Mouse (Mus musculus) cerebellum, adult 9-11 months (tissue): ENCODE data around the gene Aff3.

Experiments
- DNase-seq: peaks from one replicate; pipeline ENCODE4 v3.0.0; 2022

The Aff3 gene

DNA sequence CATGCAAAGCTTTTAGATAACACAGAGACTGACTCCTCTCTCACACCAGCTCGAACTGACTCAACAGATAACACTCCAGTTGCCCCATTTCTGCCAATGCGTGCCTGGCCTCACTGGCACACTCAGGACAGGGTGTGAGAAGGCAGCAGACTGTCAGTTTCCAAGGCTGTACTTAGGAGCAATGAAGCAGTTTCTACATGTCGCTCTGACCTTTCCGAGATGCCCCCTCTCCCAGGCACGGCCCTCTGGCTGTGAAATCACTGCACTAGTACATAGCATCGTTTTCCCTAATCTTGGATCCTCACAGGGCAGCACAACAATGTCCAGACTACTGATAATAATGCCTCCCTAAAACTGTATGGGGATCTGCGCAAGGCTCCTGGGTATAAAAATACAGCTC, 132.2 kb downstream of the Aff3 start:
- no peak for DNase-seq

- no peak for DNase-seq
These were observed 136.1 kb downstream of the Aff3 start for GRCm38 (mm10) chr1:38528607-38529006.

GRCm38 (mm10) chr1:38526568-38526967, 138.2 kb downstream of the Aff3 start:
- no peak for DNase-seq

GRCm38 (mm10) chr1:38521651-38522050, 143.1 kb downstream of the Aff3 start:
- DNase-seq = no peak

GRCm38 (mm10) chr1:38516225-38516624, 148.5 kb downstream of the Aff3 start:
- DNase-seq = no peak

- no peak for DNase-seq
These were observed 150.1 kb downstream of the Aff3 start for GRCm38 (mm10) chr1:38514634-38515011.

- DNase-seq = no peak
These were observed 150.7 kb downstream of the Aff3 start for GRCm38 (mm10) chr1:38513970-38514633.

DNA sequence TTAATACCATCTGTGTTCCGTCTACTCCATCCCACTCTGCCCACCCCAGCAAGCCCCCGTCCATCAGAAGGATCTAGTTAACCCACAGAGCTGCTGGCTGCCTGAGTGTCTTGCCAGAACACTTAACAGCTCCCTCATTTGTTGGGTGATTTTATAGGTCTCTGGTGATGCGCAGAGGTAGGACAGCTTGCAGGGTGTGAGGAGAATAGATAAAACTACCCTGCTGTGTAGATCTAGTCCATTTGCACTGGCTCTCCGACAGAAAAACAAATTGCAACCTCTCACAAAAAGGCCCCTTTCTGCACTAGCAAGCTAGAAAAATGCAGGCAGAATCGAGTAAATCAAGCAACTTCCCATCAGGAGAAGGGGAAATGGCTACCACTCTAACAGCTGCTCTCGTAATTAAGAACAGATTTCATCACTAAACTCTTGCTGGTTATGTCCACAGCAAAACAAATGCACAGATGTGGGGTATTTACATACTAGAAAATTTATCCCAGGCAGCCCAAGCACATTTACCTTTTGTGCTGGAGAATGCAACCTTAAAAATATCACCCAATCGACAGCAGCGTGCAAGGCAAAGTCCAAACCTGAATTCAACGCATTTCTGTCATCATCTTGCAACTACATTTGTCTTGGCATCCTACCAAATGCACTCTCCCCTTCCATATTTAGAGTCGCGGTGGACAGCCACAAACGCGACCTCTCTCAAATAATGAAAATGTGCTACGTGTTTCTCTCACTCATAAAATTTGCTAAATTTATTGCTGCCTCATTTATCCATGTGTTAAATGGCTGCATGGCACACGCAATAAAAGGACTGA, 152.3 kb downstream of the Aff3 start:
- DNase-seq = no peak

DNA sequence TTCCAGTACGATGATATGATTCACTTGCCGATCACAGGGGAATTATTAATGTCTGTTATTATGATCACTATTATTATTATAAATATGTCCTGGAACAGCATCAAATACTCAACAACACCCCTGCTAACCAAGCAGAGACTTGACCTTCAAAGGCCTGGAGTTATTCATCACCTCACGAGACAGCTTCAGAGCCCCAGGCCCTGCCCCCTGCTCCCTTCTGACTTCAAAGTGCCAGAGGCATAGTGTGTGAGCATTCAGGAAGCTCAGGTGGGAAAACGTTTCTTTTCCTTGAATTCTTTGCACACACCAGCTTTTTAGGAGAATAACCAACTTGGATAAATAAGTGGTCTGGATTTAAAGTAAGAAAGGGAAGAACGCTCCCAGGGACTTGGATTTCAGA, 153.7 kb downstream of the Aff3 start:
- no peak for DNase-seq

DNA sequence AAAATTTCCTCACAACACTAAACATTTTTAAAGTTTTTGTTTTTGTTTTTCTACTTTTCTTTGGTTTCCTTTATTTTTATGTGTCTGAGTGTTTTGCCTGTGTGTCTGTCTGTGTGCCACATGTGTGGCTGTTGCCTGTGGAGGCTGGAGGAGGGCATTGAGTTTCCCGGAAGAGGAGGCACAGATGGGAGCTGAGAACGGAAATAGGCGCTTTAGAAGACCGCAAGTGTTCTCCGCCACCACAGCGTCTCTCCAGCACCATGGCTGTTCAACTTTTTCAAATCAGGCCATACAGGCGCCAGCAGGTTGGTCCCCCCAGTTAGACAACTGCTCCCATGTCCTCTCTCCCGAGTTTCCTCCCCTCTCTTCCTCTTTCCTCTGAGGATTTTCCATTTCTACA, 155.5 kb downstream of the Aff3 start:
- DNase-seq = no peak

DNA sequence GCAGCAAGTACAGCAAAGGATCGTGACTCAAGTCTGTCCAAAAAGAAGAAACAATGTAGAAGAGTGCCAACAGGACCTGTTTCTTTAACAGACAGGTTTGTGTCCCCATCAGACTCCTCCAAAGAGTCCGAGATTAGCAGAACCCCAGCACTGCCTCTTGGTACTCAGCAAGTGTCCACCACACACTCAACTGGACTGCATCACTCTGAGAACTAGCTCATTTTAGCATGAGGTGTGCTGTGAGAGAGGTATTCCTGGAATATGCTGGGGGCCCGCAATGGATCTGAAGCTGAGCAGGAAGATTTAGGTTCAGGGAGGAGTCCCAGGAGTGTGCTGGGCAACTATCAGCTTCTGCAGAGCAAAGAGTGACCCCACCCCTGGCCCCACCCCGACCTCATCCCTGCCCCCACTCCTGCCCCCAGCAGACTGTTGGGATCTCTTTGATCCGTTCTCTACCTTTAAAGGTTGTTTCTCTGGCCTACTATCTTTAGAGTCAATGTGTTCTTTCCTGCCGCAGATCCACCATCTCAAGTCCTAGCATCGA, 157.0 kb downstream of the Aff3 start:
- DNase-seq = no peak

DNA sequence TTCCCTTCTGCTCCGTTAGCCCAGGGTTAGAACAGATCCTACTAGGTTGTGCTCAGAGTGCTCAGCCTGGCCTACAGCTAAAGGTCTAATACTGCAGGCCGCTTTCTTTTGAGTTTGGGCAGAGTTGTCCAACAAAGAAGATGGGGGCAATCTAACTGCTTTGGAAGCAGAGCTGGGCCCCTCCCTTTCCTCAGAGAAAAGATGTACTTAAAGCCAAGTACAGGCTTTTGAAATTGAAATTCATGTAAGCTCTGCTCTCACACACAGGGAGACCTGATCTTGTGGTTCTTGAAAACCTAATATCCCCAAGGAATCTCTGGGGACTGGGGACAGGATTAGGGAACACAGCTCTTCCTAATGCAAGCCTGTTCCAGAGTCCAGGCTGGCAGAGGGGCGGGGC, 158.4 kb downstream of the Aff3 start:
- no peak for DNase-seq

DNA sequence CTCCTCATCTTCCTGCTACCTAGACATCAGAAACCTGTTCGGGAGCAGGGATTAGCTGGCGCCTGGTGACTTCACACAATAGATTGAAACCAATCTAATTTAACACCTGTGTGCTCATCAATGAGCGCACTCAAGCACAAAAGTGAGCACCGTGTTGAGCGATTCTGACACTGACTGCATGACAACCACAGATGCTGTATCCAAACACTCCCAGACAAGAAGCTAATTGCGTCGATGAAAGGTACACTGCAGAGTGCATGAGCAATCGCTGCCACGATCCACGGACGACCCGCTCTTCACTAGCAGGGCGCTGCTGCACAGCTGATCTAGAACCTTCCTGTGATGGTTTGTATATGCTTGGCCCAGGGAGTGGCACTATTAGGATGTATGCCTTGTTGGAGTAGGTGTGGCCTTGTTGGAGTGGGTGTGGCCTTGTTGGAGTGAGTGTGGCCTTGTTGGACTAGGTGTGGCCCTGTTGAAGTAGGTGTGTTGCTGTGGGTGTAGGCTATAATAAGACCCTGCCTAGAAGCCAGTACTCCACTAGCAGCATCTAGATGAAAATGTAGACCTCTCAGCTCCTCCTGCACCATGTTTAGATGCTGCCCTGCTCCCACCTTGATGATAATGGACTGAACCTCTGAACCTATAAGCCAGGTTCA, 161.2 kb downstream of the Aff3 start:
- DNase-seq = no peak

GRCm38 (mm10) chr1:38502797-38503196, 162.0 kb downstream of the Aff3 start:
- DNase-seq = no peak

- no peak for DNase-seq
These were observed 163.5 kb downstream of the Aff3 start for GRCm38 (mm10) chr1:38501231-38501630.

DNA sequence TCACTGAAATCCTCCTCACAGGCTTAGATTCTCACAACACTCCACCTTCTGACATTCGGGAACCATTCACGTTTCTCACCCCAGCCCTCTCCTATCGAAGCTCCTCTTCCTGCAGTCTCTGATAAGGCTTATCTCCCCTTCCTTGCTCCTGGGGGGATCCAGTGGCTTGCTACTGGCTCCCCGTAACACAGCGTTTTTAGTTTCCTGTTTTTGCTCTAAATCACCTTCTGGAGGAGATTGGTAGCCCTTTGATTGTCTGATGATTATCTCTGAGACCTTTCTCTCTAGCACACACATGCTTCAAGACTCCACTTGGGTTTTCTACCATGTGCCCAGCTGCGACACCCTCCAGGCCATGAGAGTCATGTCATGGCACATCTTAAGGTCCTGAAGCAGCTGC, 165.3 kb downstream of the Aff3 start:
- DNase-seq = no peak

GRCm38 (mm10) chr1:38497576-38497975, 167.2 kb downstream of the Aff3 start:
- DNase-seq = no peak

- DNase-seq = no peak
These were observed 167.7 kb downstream of the Aff3 start for GRCm38 (mm10) chr1:38496886-38497528.

- DNase-seq = no peak
These were observed 169.5 kb downstream of the Aff3 start for GRCm38 (mm10) chr1:38495284-38495683.

DNA sequence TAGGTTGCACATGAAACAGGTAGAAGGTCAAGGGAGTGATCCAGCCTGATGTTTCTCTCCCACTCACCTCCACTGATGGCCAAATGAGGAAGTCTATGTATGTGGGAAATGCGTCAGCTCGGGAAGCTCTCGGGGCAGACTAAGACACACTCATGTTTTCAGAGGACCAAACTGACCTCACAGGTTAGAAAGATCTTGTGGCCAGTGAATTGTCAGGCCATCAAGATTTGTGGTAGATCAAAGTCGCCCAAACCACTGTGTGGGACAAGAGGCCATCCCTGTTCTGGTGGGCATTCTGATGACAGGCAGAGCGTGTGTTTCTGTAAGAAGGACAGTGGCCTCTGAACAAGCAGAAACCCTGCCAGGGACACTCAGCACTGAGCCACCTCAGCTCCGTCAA, 175.0 kb downstream of the Aff3 start:
- no peak for DNase-seq

DNA sequence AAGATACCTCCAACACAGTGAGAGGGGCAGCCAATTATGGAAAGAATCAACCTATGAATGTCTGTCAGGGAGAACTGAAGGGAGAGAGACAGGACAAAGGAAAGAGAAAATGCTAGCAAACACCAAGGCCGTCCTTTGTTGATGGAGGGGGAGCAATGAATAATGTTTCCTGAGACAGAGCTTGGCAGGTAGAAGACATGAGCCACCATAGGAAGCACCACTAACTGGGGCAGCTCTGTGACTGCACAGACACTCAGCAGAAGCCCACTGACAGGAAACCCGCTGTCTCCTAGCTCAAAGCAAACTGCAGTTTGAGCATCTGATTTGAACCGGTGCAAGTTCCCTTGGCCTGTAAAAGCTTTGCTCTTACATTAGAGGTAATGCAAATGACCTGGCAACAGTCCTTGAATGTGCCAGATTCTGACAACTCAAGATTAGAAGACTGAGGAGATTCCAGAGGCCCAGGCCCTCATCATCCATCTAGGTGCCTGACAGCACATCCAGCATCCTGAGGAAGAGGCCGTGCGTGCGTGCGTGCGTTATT, 176.0 kb downstream of the Aff3 start:
- no peak for DNase-seq

DNA sequence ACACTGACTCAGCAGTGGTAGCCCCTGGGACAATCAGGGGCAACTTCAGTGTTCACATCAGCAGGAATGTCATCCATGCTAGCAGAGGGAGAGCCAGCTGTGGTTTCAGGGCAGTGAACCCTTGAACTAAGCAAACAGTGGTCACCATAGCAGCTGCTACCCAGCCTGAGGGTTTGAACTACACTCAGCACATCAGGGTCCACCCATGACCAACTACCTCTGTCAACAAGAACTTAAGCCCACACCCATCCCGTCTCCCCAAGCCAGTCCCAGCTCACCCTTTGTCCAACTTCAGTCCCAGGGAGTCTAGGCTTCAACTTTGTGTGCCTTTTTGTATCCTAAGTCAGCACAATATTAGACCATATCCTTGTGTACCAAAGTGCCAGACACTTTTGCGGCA, 176.9 kb downstream of the Aff3 start:
- DNase-seq = no peak

DNA sequence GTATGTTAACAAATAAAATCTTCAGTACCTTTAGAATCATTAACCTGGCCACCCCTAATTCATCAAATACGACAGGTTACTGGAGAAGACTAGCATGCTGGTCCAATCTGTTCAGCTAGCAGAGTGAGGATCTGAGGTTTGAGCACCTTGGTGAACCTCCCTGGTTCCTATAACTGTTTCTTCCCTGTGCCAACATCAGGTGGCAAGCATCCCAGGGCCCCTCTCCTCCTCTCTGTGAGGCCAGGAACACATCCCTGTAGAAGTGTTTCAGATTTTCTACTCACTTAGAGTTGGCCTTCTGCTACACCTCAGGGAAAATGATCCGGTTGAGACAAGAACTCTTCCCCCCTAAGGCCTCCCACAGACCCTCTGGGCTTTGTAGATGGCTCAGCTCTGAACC, 181.6 kb downstream of the Aff3 start:
- no peak for DNase-seq
